Mouse (Mus musculus): ENCODE measurements at regions not wholly inside any gene's neighbourhood (a gene's known extent, or its start where the extent isn't known, plus 50 kb on each side); places are given as distances from the start of the nearest gene placed in this dataset.
A peak's percentile ranks its signal among the peaks of the same experiment; 100 is the strongest.

DNA sequence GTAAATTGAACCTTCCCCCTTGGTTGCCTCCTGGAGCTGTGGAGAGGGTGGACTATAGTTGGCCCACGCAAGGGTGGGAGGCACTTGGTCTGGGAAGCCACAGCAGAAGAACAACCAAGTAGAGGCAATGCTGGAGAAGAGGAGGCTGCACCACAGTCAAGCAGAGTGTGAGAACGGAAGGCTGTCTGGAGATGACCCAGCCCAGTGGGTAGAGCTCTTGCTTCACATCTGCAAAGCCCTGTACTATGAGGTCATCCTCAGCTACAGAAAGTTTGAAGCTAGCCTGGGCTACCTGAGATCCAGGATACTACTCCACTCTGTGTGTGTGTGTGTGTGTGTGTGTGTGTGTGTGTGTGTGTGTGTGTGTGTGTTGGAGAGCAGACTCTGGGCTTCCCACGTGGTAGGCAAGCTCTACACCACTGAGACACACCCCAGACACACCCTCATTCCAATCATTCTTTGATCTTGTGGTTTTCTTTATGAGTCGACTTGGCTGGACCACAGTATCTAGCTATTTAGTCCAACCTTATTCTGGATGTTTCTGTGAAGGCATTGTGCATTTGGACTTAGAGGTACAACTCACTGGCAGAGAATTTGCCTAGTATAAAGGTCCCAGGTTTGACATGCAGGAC lies 111.5 kb upstream of the Med13l start:
- TF ChIP-seq GABPA (IDR thresholded peaks at IDR 0.05; ENCODE audit: low read depth, low read length) (no peak), MXI1 (IDR thresholded peaks at IDR 0.05; ENCODE audit: low read depth, low read length) (peak; percentile 65; the same call in 1 of the 2 replicates), USF1 (IDR thresholded peaks at IDR 0.05; ENCODE audit: low read depth, low read length) (peak; percentile 28; the same call in 1 of the 2 replicates)
- Histone ChIP-seq H3K79me2 (ENCODE audit: control insufficient read depth, insufficient read depth, low read length, poor library complexity) (no peaks in the 10 kb centered on the region), H3K4me1 (ENCODE audit: control insufficient read depth in 1 of 2, insufficient read depth in 2 of 2, low read length in 2 of 2) (peaks cover 0 to 11% of the 10 kb centered on the region in 2 experiments; a peak in 2 of 4 replicates), H3K27me3 (ENCODE audit: control insufficient read depth in 1 of 2, insufficient read depth in 2 of 2, low read length in 2 of 2) (no peaks in the 10 kb centered on the region), H3K36me3 (ENCODE audit: control insufficient read depth in 1 of 2, insufficient read depth in 2 of 2, low read length in 2 of 2) (peaks cover 0 to 3% of the 10 kb centered on the region in 2 experiments; a peak in 2 of 4 replicates), H3K9me3 (replicated peaks; ENCODE audit: insufficient read depth, low read length) (no peaks in the 10 kb centered on the region), H3K4me3 (ENCODE audit: control insufficient read depth in 1 of 2, insufficient read depth in 1 of 2, low read depth in 2 of 2, low read length in 2 of 2) (no peak overlapping the region), H3K9ac (ENCODE audit: control insufficient read depth, low read depth, low read length, poor library complexity, severe bottlenecking) (no peak overlapping the region), H3K27ac (ENCODE audit: control insufficient read depth, low read depth, low read length) (no peak overlapping the region)
- DNase-seq (ENCODE audit: low read depth, low spot score): peak; percentile 28

DNA sequence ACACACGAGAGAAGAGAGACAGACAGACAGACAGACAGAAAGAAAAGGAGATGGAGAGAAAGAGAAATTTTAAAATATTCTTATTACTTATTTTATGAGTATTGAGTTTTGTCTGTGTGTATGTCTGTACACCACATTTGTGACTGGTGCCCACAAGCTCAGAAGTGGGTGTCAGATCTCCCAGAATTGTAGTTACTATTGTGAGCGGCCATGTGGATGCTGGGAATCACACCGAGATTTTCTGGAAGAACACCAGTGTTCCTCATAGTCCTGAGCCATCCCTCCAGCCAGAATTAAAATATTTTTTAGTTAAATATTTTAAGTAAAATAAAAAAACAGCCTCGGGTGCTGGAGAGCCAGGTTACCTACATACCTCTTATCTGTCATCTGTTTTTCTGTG lies 110.6 kb upstream of the Med13l start:
- Histone ChIP-seq H3K9ac (ENCODE audit: control insufficient read depth, low read depth, low read length, poor library complexity, severe bottlenecking) (no peak overlapping the region), H3K27me3 (ENCODE audit: control insufficient read depth in 1 of 2, insufficient read depth in 2 of 2, low read length in 2 of 2) (no peaks in the 10 kb centered on the region), H3K4me1 (ENCODE audit: control insufficient read depth in 1 of 2, insufficient read depth in 2 of 2, low read length in 2 of 2) (peaks cover 0 to 11% of the 10 kb centered on the region in 2 experiments; a peak in 2 of 4 replicates), H3K4me3 (ENCODE audit: control insufficient read depth in 1 of 2, insufficient read depth in 1 of 2, low read depth in 2 of 2, low read length in 2 of 2) (no peak overlapping the region), H3K36me3 (ENCODE audit: control insufficient read depth in 1 of 2, insufficient read depth in 2 of 2, low read length in 2 of 2) (peaks cover 0 to 3% of the 10 kb centered on the region in 2 experiments; a peak in 2 of 4 replicates), H3K79me2 (ENCODE audit: control insufficient read depth, insufficient read depth, low read length, poor library complexity) (no peaks in the 10 kb centered on the region), H3K27ac (ENCODE audit: control insufficient read depth, low read depth, low read length) (no peak overlapping the region), H3K9me3 (replicated peaks; ENCODE audit: insufficient read depth, low read length) (no peaks in the 10 kb centered on the region)
- no peak for DNase-seq (ENCODE audit: low read depth, low spot score)
- TF ChIP-seq GATA1 (IDR thresholded peaks at IDR 0.05; ENCODE audit: low read depth, low read length) (no peak), JUND (IDR thresholded peaks at IDR 0.05; ENCODE audit: low read depth, low read length) (no peak), POLR2A (IDR thresholded peaks at IDR 0.05; ENCODE audit: control insufficient read depth in 1 of 2, insufficient read depth in 1 of 2, low read depth in 1 of 2, low read length in 2 of 2, poor library complexity in 1 of 2) (no peak), RCOR1 (IDR thresholded peaks at IDR 0.05; ENCODE audit: low read depth, low read length) (no peak), POLR2AphosphoS5 (IDR thresholded peaks at IDR 0.05; ENCODE audit: borderline replicate concordance, low read depth, low read length) (no peak), HCFC1 (IDR thresholded peaks at IDR 0.05; ENCODE audit: low read depth, low read length) (no peak), POLR2AphosphoS2 (IDR thresholded peaks at IDR 0.05; ENCODE audit: low read length) (no peak), GABPA (IDR thresholded peaks at IDR 0.05; ENCODE audit: low read depth, low read length) (no peak), MAX (IDR thresholded peaks at IDR 0.05; ENCODE audit: low read length) (no peak), KAT2A (conservative IDR thresholded peaks at IDR 0.05; ENCODE audit: low read depth, low read length) (no peak), MAFK (IDR thresholded peaks at IDR 0.05; ENCODE audit: borderline replicate concordance, low read depth, low read length) (no peak), ZC3H11A (IDR thresholded peaks at IDR 0.05; ENCODE audit: low read depth, low read length) (no peak), ZKSCAN1 (IDR thresholded peaks at IDR 0.05; ENCODE audit: low read depth, low read length) (no peak), MYB (IDR thresholded peaks at IDR 0.05; ENCODE audit: low read depth, low read length) (no peak), CHD1 (IDR thresholded peaks at IDR 0.05; ENCODE audit: low read depth, low read length) (no peak), NRF1 (IDR thresholded peaks at IDR 0.05; ENCODE audit: insufficient read depth, low read depth, low read length, poor library complexity, severe bottlenecking) (no peak), MXI1 (IDR thresholded peaks at IDR 0.05; ENCODE audit: low read depth, low read length) (no peak), BHLHE40 (IDR thresholded peaks at IDR 0.05; ENCODE audit: borderline replicate concordance, low read depth, low read length) (no peak)
